Mouse (Mus musculus) hindbrain, embryonic 16.5 days (tissue): Measurements from ENCODE around the gene Slc4a4. TPM values are rescaled to one million over a fixed set of nuclear protein-coding genes. Genes with fewer than 3 reads are reported as not detected.

Experiments used
- ATAC-seq: fragments of 200-750 bp; cut with Nextera tagmentation; 2 replicates; pipeline ENCODE4 v1.8.0; 2017; ENCODE audit warnings: moderate TSS enrichment, moderate library complexity
- H3K27ac ChIP-seq: fragments of 300-500 bp; sonication (generic); 2 replicates; pipeline ENCODE4 v1.5.1; 2014; ENCODE audit warnings: low read depth, mild to moderate bottlenecking, control low read depth, low read length, moderate library complexity
- H3K27me3 ChIP-seq: fragments of 300-500 bp; sonication (generic); replicated peaks from 2 replicates; pipeline ENCODE4 v1.6.1; 2014; ENCODE audit warnings: low read length; ENCODE audit not compliant: control insufficient read depth, insufficient read depth
- H3K36me3 ChIP-seq: fragments of 300-500 bp; sonication (generic); 2 replicates; pipeline ENCODE4 v1.6.1; 2014; ENCODE audit warnings: mild to moderate bottlenecking, low read length, moderate library complexity, mixed read lengths; ENCODE audit not compliant: control insufficient read depth, insufficient read depth
- H3K4me1 ChIP-seq: fragments of 300-500 bp; sonication (generic); 2 replicates; pipeline ENCODE4 v1.6.1; 2014; ENCODE audit warnings: low read depth, low read length; ENCODE audit not compliant: control insufficient read depth, insufficient read depth
- H3K4me2 ChIP-seq: fragments of 300-500 bp; sonication (generic); 2 replicates; pipeline ENCODE4 v1.6.1; 2014; ENCODE audit warnings: mild to moderate bottlenecking, low read length, control low read depth, moderate library complexity
- H3K4me3 ChIP-seq: fragments of 300-500 bp; sonication (generic); 2 replicates; pipeline ENCODE4 v1.5.1; 2014; ENCODE audit warnings: mild to moderate bottlenecking, low read length, control low read depth, moderate library complexity
- H3K9ac ChIP-seq: fragments of 300-500 bp; sonication (generic); 2 replicates; pipeline ENCODE4 v1.6.1; 2014; ENCODE audit warnings: low read depth, mild to moderate bottlenecking, control low read depth, low read length, moderate library complexity
- H3K9me3 ChIP-seq: fragments of 300-500 bp; sonication (generic); 2 replicates; pipeline ENCODE4 v1.6.1; 2014; ENCODE audit warnings: mild to moderate bottlenecking, low read length, moderate library complexity; ENCODE audit not compliant: control insufficient read depth
- WGBS: fragments of 180-500 bp; shearing (Covaris S2); extraction: QIAGEN DNeasy Blood & Tissue Kit; methylation state at CpG from one replicate; pipeline ENCODE4 v1.1.7; 2014; 5-methylcytosine and 5-hydroxymethylcytosine counted together
- polyA plus RNA-seq: library from polyadenylated mRNA; unstranded; fragments of >200 nt; fragmentation: Nextera tagmentation; extraction: Ambion mirVana; gene quantifications from 2 replicates; pipeline ENCODE4 v1.2.1, GENCODE M21; 2015

The Slc4a4 gene
- polyA plus RNA-seq, 1 experiment from 2014 or later = 9.1 TPM

DNA sequence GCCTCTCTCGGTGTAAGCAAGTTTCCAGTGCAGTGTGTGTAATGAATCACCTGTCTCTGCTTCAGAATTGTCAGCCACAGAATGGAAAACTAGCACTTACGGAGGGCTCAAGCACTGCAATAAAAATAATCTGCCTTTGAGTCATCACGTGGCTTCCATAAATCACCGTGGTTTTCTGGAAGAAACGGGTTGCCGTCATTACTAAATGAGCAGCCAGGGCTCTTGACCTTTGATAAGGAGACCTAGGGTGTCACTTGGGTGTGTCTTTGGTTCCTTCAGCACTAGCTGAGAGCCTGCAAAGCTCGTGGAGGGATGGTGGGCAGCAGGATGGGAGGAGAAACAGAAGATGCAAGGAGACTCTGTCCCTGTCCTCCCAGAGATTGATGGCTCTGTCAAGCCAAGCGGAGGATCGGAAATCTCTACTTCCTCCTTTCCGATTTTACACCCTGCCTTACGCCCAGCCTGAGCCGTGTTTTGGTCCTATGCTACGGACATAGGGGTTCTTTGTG, 260.7 kb downstream of the Slc4a4 start:
- H3K4me3 ChIP-seq = no peak overlapping the region
- WGBS = 79% methylated on average over 13 of the region's 13 CpGs
- no peaks in the 10 kb centered on the region for H3K27me3 ChIP-seq
- no peaks in the 10 kb centered on the region for H3K4me1 ChIP-seq
- H3K9me3 ChIP-seq = no peaks in the 10 kb centered on the region
- no peak overlapping the region for H3K27ac ChIP-seq
- H3K9ac ChIP-seq = no peak overlapping the region
- H3K4me2 ChIP-seq = no peak overlapping the region
- peak; percentile 58; the same call in 1 of the 2 replicates for ATAC-seq
- no peaks in the 10 kb centered on the region for H3K36me3 ChIP-seq

GRCm38 (mm10) chr5:89149436-89150040, 262.9 kb downstream of the Slc4a4 start:
- no peaks in the 10 kb centered on the region for H3K9me3 ChIP-seq
- H3K4me3 ChIP-seq = no peak overlapping the region
- no peak overlapping the region for H3K27ac ChIP-seq
- no peak overlapping the region for H3K4me2 ChIP-seq
- no peaks in the 10 kb centered on the region for H3K27me3 ChIP-seq
- H3K4me1 ChIP-seq = no peaks in the 10 kb centered on the region
- H3K36me3 ChIP-seq = no peaks in the 10 kb centered on the region
- no peak for ATAC-seq
- WGBS = 41% methylated on average over 2 of the region's 2 CpGs
- H3K9ac ChIP-seq = no peak overlapping the region

- Histone ChIP-seq H3K4me1 (no peaks in the 10 kb centered on the region), H3K9me3 (no peaks in the 10 kb centered on the region), H3K36me3 (no peaks in the 10 kb centered on the region), H3K4me3 (no peak overlapping the region), H3K27me3 (no peaks in the 10 kb centered on the region), H3K27ac (no peak overlapping the region), H3K9ac (no peak overlapping the region), H3K4me2 (no peak overlapping the region)
- WGBS = 82% methylated on average over 3 of the region's 3 CpGs
- no peak for ATAC-seq
Observed at GRCm38 (mm10) chr5:89151076-89151475, 264.5 kb downstream of the Slc4a4 start.

GRCm38 (mm10) chr5:89171025-89171718, 284.6 kb downstream of the Slc4a4 start:
- peak; percentile 96 for ATAC-seq
- Histone ChIP-seq H3K4me1 (no peaks in the 10 kb centered on the region), H3K27ac (no peak overlapping the region), H3K9ac (no peak overlapping the region), H3K4me2 (no peak overlapping the region), H3K9me3 (no peaks in the 10 kb centered on the region), H3K4me3 (no peak overlapping the region), H3K36me3 (no peaks in the 10 kb centered on the region), H3K27me3 (no peaks in the 10 kb centered on the region)
- WGBS = 75% methylated on average over 2 of the region's 2 CpGs

- H3K4me2 ChIP-seq = no peak overlapping the region
- H3K4me1 ChIP-seq = peaks cover 2% of the 10 kb centered on the region; the same call in 1 of the 2 replicates
- WGBS = 31% methylated on average over 3 of the region's 3 CpGs
- H3K27me3 ChIP-seq = no peaks in the 10 kb centered on the region
- no peak overlapping the region for H3K27ac ChIP-seq
- H3K9me3 ChIP-seq = no peaks in the 10 kb centered on the region
- no peaks in the 10 kb centered on the region for H3K36me3 ChIP-seq
- peak; percentile 86 for ATAC-seq
- H3K9ac ChIP-seq = no peak overlapping the region
- H3K4me3 ChIP-seq = no peak overlapping the region
Observed at GRCm38 (mm10) chr5:89190063-89190462, 303.4 kb downstream of the Slc4a4 start.

DNA sequence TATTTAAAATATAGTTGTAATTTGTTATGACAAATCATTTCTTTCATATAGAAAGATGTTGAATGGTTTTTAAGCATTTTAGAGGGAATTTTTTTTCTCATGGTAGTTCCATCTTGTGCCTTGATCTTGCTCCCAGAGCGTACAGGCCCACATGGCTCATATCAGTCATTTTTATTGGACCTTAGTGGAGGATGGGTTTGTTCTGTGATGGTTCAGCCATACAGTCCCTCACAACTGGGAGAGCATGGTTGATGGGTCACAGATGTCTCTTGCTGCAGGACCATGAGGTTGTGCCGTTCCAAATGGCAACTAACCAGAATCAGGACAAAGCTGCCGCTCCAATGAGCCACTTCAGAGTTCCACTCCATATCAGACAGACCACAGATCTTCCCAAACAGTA, 308.0 kb downstream of the Slc4a4 start:
- no peaks in the 10 kb centered on the region for H3K9me3 ChIP-seq
- no peak overlapping the region for H3K27ac ChIP-seq
- H3K4me1 ChIP-seq = peaks cover 2% of the 10 kb centered on the region; the same call in 1 of the 2 replicates
- H3K4me2 ChIP-seq = no peak overlapping the region
- no peak overlapping the region for H3K9ac ChIP-seq
- H3K4me3 ChIP-seq = no peak overlapping the region
- no peaks in the 10 kb centered on the region for H3K27me3 ChIP-seq
- 94% methylated on average over 3 of the region's 3 CpGs for WGBS
- ATAC-seq = no peak
- no peaks in the 10 kb centered on the region for H3K36me3 ChIP-seq

DNA sequence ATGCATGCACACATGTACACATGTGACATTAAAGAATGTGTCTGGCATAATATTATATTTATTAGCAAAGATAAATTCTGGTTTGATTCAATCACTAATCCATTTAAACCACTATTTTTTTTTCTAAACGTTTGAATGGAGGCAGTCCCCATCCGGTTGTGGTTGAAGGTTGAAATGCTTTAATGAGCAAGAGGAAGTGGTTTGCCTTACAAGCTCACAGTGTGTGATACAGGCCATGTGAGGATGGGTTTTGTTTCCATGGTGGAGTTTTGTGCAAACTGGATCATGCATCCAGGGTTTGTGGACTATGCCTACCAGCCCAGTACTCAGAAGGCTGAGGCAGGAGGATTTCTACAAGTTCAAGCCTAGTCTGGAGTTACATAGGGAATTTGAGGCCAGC, 311.9 kb downstream of the Slc4a4 start:
- H3K9me3 ChIP-seq = no peaks in the 10 kb centered on the region
- no peaks in the 10 kb centered on the region for H3K36me3 ChIP-seq
- no peak overlapping the region for H3K27ac ChIP-seq
- WGBS = 80% methylated on average over 2 of the region's 2 CpGs
- H3K27me3 ChIP-seq = no peaks in the 10 kb centered on the region
- no peak for ATAC-seq
- no peak overlapping the region for H3K4me3 ChIP-seq
- no peak overlapping the region for H3K9ac ChIP-seq
- H3K4me2 ChIP-seq = no peak overlapping the region
- H3K4me1 ChIP-seq = no peaks in the 10 kb centered on the region

GRCm38 (mm10) chr5:89209973-89210703, 323.5 kb downstream of the Slc4a4 start:
- Histone ChIP-seq H3K4me1 (no peaks in the 10 kb centered on the region), H3K9me3 (no peaks in the 10 kb centered on the region), H3K4me3 (no peak overlapping the region), H3K27ac (no peak overlapping the region), H3K4me2 (no peak overlapping the region), H3K9ac (no peak overlapping the region), H3K27me3 (no peaks in the 10 kb centered on the region), H3K36me3 (no peaks in the 10 kb centered on the region)
- no peak for ATAC-seq
- 82% methylated on average over 7 of the region's 7 CpGs for WGBS

DNA sequence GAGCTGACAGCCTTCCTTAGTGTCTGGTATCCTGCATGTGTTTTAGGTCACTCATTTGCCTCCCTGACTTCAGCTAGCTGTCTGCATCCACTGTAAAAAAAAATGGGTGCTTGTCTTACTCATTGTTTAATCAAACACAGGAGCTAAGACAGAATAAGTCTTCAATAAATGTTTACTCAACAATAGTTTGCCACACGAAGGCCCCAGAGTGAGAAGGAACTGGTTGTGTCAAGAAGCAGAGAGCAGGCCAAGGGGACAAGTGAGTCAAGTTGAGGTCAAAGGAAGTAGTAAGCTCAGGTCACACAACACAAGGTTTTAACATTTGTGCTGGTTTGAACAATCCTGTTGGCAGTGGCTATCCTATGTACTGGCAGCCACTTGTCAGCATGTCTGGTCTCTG, 324.4 kb downstream of the Slc4a4 start:
- H3K4me1 ChIP-seq = no peaks in the 10 kb centered on the region
- no peak overlapping the region for H3K4me3 ChIP-seq
- no peak overlapping the region for H3K9ac ChIP-seq
- no peak for ATAC-seq
- H3K27ac ChIP-seq = no peak overlapping the region
- H3K4me2 ChIP-seq = no peak overlapping the region
- WGBS = 93% methylated on average over 1 of the region's 1 CpGs
- H3K27me3 ChIP-seq = no peaks in the 10 kb centered on the region
- H3K9me3 ChIP-seq = no peaks in the 10 kb centered on the region
- H3K36me3 ChIP-seq = no peaks in the 10 kb centered on the region
